Mouse (Mus musculus): ENCODE measurements around the gene Defb43. TPM values are rescaled to one million over a fixed set of nuclear protein-coding genes. Genes with fewer than 3 reads are reported as not detected.

The Defb43 gene
- not detected for total RNA-seq (2022)

GRCm38 (mm10) chr14:63011471-63011870 lies at the start of gene Defb43:
Defb43 (plus strand) TSS chr14:63011771.
- DNase-seq (ENCODE audit: low spot score) = no peak

DNA sequence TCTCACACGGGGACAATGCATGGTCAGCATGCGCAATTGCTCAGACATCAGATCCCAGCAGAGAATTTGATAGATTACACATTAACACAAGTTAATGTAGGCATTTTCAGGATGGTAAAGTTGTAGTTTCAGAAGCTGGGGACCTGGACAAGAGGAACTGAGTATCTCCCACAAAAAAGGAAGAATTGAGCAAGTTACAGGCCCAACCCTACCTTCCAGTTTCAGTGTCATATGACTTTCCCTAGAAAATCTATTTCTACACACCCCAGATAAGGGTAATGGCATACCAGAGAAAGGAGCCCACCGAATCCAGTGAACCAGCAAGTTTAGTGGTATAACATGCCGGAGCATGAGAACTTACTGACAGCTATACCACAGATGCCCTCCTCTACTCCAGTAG lies 47.9 kb upstream of the Defb43 start:
- DNase-seq (ENCODE audit: low spot score) = no peak

- no peak for DNase-seq (ENCODE audit: low spot score)
Measured at GRCm38 (mm10) chr14:62965342-62965741, 46.2 kb upstream of the Defb43 start.

- no peak for DNase-seq (ENCODE audit: low spot score)
Measured at GRCm38 (mm10) chr14:62965811-62966520, 45.6 kb upstream of the Defb43 start.

DNA sequence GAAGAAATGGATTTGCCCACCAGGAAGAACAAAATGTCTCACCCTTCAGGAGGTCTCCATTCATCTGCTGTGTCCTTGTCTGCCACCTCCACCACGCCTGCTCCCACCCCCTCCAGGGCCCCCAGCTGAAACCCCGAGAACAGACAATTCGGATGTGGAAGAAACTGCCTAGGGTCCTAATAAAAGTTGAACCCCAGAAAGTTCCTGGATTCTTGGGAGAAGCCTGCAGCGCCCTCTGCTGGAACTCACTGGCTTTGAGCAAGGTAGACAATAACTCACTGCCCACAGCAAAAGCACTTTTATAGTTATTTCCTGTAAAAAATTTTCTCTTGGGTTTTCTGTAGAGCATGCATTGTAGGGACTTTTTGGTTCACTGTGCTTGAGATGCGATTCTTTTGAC lies 36.5 kb upstream of the Defb43 start:
- peak; percentile 53 for DNase-seq (ENCODE audit: low spot score)

GRCm38 (mm10) chr14:62979815-62980214 lies 31.8 kb upstream of the Defb43 start:
- no peak for DNase-seq (ENCODE audit: low spot score)

GRCm38 (mm10) chr14:62984410-62984809 lies 27.2 kb upstream of the Defb43 start, which contains the start of gene Defb48:
Defb48 (minus strand) TSS chr14:62984510.
- DNase-seq (ENCODE audit: low spot score) = no peak

DNA sequence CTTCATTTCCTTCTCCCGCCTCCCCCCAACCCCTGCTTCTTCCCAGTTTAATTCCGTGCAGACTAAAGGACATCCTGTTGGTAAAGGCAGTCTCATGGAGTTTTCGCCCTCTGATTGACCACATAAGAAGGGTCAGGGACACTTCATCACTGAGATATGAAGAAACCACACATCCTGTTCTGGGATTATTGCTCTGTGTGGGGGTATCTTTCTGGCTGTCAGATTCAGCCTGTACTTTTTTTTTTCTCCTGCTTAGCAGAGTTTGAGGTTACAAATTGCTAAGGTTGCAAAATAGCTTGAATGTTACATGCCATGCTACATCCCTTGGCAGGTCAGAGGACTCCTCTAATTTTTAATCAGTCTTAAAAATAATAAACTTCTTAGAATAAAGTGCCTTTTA lies 20.3 kb upstream of the Defb43 start:
- DNase-seq (ENCODE audit: low spot score) = no peak

DNA sequence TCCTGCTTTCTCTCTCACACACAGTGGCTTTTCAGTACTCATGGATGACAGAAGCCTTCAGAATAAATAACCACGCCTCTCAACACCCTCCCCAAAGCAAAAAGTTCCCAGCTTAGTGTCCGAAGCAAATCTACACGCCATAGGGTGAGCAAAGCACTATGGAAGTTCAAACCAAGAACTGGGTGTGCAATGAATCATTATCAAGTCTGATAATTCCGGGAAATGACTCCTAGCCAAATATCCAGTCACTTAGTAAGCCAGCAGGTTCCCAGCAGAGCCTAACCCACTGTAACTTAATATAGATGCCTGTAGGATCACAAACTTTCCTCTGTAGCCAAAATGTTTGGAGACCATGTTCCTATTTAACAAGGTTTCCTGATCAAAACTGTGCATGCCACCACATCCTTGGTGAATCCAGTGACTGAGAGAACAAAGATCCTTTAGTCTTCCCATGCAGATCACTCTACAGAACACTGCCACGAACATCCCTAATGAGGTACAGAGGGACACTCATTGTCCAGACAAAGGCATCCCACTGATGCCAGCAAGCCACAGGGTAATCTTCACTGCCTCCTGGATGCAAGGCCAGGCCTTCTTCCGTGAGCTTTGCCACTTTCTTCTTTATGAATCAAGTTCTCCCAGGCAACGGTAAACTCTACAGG lies 19.6 kb upstream of the Defb43 start:
- DNase-seq (ENCODE audit: low spot score) = no peak

DNA sequence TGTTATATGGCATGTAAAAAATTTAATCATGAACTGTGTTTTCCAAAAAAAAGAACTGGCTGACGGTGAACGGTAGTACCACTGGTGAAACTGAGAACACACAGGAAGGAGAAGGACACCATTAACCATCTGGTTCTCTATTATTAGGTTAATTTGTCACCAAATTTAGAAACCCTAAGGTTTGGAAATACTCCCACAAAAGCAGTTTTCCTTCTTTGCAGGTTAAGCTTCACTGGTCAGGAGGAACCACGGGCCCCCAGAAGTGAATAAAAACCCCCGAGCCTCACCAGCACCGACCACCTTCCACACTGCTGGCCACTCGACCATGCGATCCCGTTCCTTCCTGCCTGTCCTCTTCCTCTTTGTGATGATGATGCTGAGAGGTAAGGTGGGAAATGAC lies 13.8 kb upstream of the Defb43 start, which contains the start of gene Defb47:
Gene Defb47, plus strand, starts transcription at position 301 of the 400 bp plus-strand sequence.
- no peak for DNase-seq (ENCODE audit: low spot score)

DNA sequence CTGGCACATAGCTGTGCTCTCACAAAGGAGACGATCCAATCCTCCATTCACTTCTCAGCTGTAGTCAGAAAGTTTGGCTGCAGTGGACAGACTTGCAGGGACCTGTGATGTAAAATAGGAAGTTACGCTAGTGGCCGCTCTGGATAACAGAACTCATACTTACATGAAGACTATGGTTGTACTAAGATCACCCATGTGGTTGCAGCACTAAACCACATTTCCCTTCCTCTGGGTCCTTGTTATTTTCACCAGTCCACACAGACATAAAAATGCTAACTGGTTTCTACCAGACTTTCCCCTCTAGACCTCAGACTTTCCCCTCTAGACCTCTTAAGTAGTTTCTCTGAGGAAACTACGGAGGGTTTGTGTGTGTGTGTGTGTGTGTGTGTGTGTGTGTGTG lies 12.6 kb upstream of the Defb43 start:
- no peak for DNase-seq (ENCODE audit: low spot score)

DNA sequence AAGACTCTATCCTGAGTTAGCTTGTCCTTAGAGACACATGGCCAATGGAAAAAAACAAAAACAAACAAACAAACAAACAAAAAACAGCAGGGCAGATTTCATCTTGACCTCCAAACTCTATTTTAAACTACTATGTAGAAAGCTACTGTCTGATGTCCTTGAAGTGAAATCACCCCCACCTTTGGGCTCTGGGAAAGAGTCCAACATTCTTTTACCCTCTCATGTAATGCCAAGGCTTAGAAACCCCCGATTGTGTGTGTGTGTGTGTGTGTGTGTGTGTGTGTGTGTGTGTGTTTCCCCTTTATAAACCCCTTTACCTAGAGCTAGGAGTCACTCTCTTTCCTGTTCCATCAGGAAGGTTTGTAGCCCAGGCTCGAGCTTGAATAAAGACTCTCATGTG lies 9.0 kb upstream of the Defb43 start:
- DNase-seq (ENCODE audit: low spot score) = peak; percentile 3

- DNase-seq (ENCODE audit: low spot score) = no peak
Measured at GRCm38 (mm10) chr14:63013082-63013481, 1.5 kb downstream of the Defb43 start.

DNA sequence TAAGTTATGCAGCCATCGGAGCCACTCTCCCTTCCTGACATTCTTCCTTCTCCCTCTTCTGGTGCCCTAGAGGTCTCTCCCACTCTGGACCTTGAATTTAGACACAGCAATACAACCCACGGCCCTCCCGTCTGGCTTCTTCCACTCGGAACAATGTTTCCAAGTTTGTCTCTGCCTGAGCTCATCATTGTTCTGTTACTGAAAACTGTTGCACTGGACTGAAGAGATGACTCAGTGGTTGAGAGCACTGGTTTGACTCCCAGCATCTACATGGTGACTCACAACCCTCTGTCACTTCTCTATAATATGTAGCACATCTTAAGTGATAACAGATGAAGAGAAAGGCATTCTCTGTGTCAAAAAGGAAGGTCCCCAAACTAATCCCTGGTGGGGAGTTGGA lies 3.1 kb downstream of the Defb43 start:
- no peak for DNase-seq (ENCODE audit: low spot score)

DNA sequence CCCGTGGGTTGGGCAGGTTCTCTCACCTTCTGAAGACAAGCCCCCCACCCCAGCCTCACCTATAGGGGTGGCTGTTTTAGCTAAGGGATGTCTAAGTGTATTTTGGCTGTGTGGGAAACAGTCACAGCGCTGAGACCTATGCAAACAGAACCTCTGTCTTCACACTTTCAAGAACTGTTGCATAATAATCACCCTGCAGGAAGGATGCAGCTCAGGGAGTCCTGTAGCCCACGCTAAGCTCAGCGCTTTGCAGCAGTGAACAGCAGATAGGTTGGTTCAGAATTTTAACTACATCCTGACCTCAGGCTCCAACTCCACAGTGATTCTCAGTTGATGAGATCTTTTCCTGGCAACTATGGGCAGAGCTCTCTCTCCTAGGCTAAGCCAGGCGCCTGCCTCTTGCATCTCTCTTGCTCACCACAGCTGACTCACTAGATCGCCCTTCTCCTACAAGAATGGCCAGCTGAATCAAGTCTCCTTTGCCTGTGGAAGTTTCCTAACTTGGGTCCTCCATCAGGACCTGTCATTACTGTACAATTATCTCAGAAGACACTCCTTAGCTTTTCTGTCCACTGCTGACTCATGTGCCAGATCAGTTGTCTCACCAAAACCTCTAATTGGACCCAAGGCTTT lies 9.1 kb downstream of the Defb43 start:
- no peak for DNase-seq (ENCODE audit: low spot score)

DNA sequence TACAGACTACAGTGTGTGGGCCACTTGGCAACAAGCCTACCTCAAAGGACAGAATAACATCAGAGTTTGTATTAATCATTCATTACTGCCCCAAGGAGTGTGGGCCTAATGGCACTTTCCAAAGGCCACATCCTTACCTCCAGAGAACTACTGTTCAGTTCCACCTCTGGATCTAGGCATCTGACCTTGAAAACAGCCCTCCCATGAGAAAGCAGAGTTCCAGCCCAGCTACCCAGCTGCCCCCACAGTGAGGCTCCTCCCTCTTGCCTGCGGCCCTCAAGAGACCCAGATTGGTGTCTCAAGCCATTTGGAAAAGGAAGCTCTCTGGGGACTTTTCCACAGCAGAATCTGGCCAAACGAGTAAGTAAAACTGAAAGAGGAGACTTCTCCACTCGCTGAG lies 35.1 kb downstream of the Defb43 start, which contains the start of gene Defb42:
Gene Defb42, plus strand, starts transcription at position 301 of the 400 bp plus-strand sequence.
- no peak for DNase-seq (ENCODE audit: low spot score)

DNA sequence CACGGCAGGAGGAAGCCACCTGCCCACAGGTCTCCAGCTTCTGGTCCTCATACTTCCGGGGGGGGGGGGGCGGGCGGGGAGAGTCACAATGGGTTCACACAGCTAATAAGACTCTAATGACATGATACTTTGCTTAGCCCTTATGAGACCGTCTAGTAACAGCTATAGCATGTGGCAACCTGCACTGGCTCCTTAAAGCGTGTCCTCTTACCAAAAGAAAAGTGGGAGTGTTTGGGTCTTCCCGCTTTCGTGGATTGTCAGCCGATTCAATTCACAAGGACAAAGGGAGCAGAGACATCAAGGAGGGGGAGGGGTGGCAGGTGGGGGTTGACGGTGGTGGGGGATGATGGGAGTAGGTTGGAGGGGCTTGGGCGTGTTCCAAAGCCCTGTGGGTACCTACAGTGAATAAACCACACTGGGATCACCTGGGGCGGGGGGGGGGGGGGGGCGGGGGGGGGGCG lies 38.4 kb downstream of the Defb43 start, which contains the start of gene Defb30:
Gene Defb30, minus strand, starts transcription at position 51 of the 461 bp plus-strand sequence.
- DNase-seq (ENCODE audit: low spot score) = no peak

DNA sequence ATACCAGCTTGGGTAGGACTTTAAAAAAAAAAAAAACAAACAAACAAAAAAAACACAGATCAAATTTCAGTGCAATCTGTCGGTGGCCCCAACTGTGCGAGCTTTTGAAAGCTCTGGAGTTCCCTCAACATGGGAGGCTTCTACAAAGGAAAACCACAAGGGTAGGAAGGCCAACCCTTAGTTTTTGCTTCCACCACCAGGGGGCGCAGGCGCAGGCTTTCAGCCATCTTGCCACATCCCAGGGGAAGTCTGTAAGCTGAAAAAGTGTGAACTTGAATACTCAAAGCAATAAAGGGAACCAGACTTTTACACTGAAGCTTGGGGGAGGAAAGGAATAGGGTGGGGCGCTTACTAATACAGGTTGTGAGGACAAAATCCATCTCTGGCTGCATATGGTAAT lies 39.2 kb downstream of the Defb43 start:
- peak; percentile 64 for DNase-seq (ENCODE audit: low spot score)

DNA sequence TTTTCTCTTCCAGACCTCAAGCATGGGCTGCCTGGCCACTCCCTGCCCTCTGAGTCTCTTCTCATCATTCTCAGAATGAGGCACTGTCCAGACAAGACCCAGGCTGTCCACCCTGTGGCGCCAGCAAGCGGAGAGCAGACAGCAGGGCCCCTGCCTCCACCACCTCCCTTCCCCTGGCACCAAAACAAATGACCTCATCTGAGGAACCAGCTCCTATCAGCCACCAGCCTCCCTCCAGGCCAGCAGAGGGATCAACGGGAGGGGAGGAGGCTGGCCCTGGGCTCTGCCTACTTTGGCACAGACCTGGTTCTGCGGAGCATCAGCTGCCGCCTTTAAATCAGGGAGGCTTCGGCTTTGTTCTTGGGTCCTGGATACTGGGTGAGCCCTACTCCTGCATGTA lies 43.2 kb downstream of the Defb43 start:
- DNase-seq (ENCODE audit: low spot score) = peak; percentile 72

DNA sequence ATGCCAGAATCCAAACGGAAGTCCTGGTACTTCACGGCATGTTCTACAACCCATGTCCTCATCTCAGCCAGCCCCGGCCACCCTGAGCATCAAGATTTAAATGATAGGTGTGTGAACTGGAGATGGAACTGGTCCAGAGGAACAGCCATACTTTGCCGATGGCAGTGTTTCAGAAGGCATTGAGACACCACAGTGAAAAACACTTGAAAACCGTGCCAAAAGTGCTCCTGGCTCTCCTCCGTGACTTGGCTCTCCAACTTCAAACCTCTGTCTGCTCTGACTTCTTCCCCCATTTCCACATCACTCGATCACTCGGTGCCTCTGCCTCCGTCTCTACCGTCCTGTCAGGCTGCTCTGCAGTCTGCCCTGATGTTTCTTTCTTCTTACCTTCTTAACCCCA lies 48.8 kb downstream of the Defb43 start:
- DNase-seq (ENCODE audit: low spot score) = no peak

GRCm38 (mm10) chr14:63062184-63062583 lies 50.6 kb downstream of the Defb43 start:
- DNase-seq (ENCODE audit: low spot score) = no peak

DNA sequence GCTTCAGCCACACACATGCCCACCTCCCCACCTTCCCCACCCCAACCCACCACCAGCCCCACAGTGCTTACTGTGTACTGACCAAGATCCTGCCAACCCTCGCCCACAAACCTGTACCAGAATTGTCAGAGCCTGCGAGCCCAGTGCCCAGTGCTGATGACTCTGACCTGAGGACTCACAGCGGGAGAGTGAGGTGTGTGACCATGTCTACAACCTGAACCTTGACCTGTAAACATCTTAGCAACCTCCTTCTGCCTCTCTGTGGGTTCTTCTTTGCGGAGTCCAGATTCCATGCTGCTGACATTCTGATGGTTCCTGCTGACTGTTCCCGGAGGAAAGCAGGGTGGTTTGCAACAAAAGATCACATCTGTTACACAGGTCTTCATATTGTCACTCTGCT lies 53.8 kb downstream of the Defb43 start:
- DNase-seq (ENCODE audit: low spot score) = no peak
